Mouse (Mus musculus): ENCODE measurements at regions not wholly inside any gene's neighbourhood (a gene's known extent, or its start where the extent isn't known, plus 50 kb on each side); places are given as distances from the start of the nearest gene placed in this dataset.

DNA sequence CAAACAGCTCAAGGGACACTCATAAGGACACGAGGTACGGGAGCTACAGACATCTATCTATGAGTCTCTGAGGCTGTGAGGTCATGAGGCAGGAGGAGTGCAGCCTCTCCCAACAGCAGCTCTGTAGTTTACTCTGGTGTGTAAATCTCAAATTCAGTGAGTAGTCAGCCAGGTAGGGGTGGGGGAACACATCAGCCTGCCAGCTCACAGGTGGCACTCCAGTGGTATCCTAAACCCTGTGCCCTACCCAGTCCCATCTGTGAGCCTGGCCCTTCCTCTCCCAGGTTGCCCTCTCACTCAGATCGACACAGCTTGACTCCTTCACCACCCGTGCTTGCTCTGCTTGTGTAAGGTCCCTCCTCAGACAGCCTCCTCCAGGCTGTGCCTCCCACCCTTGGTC is 202.2 kb downstream of the Sipa1l2 start:
- TF ChIP-seq TAL1 (conservative IDR thresholded peaks at IDR 0.05; ENCODE audit: low read depth, low read length) = no peak
- TF ChIP-seq CTCF (IDR thresholded peaks at IDR 0.05; ENCODE audit: low read depth, low read length) = no peak
- no peak for TF ChIP-seq POLR2AphosphoS5 (IDR thresholded peaks at IDR 0.05; ENCODE audit: insufficient replicate concordance, low read depth, low read length)

All from G1E (cell line).